Mouse (Mus musculus): ENCODE data around the gene Rab3a.

- TF ChIP-seq CTCF (IDR thresholded peaks at IDR 0.05; ENCODE audit: low read depth) (no peak), EP300 (IDR thresholded peaks at IDR 0.05; ENCODE audit: low read depth) (no peak)
Observed at GRCm38 (mm10) chr8:70772075-70772474, 17.6 kb downstream of the Rab3a start.
